Mouse (Mus musculus) adrenal gland, postnatal 25 days (tissue): ENCODE measurements at regions not wholly inside any gene's neighbourhood (a gene's known extent, or its start where the extent isn't known, plus 50 kb on each side); places are given as distances from the start of the nearest gene placed in this dataset.

Experiments
- DNase-seq: peaks from one replicate; pipeline ENCODE4 v3.0.0; 2021; ENCODE audit warnings: mixed read lengths

GRCm38 (mm10) chr14:100607109-100607508 lies 322.6 kb upstream of the Klf12 start:
- DNase-seq = peak; percentile 15

- DNase-seq = no peak
Observed at GRCm38 (mm10) chr14:100600886-100601451, 316.5 kb upstream of the Klf12 start.

- DNase-seq = no peak
Observed at GRCm38 (mm10) chr14:100570026-100570425, 285.5 kb upstream of the Klf12 start.

GRCm38 (mm10) chr14:100561884-100562283 lies 277.4 kb upstream of the Klf12 start:
- no peak for DNase-seq

GRCm38 (mm10) chr14:100558378-100558777 lies 273.9 kb upstream of the Klf12 start:
- peak; percentile 39 for DNase-seq

GRCm38 (mm10) chr14:100552466-100552865 lies 268.0 kb upstream of the Klf12 start:
- no peak for DNase-seq

GRCm38 (mm10) chr14:100550266-100550665 lies 265.8 kb upstream of the Klf12 start:
- no peak for DNase-seq

GRCm38 (mm10) chr14:100530217-100530616 lies 245.7 kb upstream of the Klf12 start:
- no peak for DNase-seq

GRCm38 (mm10) chr14:100529758-100530157 lies 245.3 kb upstream of the Klf12 start:
- no peak for DNase-seq

GRCm38 (mm10) chr14:100509396-100509795 lies 224.9 kb upstream of the Klf12 start:
- DNase-seq = no peak

- no peak for DNase-seq
Observed at GRCm38 (mm10) chr14:100508087-100508486, 223.6 kb upstream of the Klf12 start.

- no peak for DNase-seq
Observed at GRCm38 (mm10) chr14:100507616-100508015, 223.1 kb upstream of the Klf12 start.

GRCm38 (mm10) chr14:100488837-100489236 lies 204.4 kb upstream of the Klf12 start:
- DNase-seq = no peak

- no peak for DNase-seq
Observed at GRCm38 (mm10) chr14:100485489-100485888, 201.0 kb upstream of the Klf12 start.

GRCm38 (mm10) chr14:100484101-100484500 lies 199.6 kb upstream of the Klf12 start:
- DNase-seq = no peak

- DNase-seq = no peak
Observed at GRCm38 (mm10) chr14:100477595-100478380, 193.3 kb upstream of the Klf12 start.

GRCm38 (mm10) chr14:100468311-100468710 lies 183.8 kb upstream of the Klf12 start:
- DNase-seq = no peak

- DNase-seq = no peak
Observed at GRCm38 (mm10) chr14:100462321-100462720, 177.8 kb upstream of the Klf12 start.

GRCm38 (mm10) chr14:100461141-100462043 lies 176.9 kb upstream of the Klf12 start:
- no peak for DNase-seq

- no peak for DNase-seq
Observed at GRCm38 (mm10) chr14:100459601-100460290, 175.3 kb upstream of the Klf12 start.

GRCm38 (mm10) chr14:100458727-100459447 lies 174.4 kb upstream of the Klf12 start:
- peak; percentile 42 for DNase-seq
